Mouse (Mus musculus) liver, embryonic 14.5 days (tissue): Measurements from ENCODE around the gene Troap. TPM values are rescaled to one million over a fixed set of nuclear protein-coding genes. Genes with fewer than 3 reads are reported as not detected.

ENCODE experiments used
- ATAC-seq: fragments of 200-750 bp; cut with Nextera tagmentation; 2 replicates; pipeline ENCODE4 v1.8.0; 2017; ENCODE audit warnings: moderate number of reproducible peaks, mild to moderate bottlenecking, moderate library complexity; ENCODE audit not compliant: insufficient read depth
- DNase-seq, 3 experiments: peaks; one replicate each; pipeline ENCODE4 v3.0.0-alpha.2; 2012 to 2013; ENCODE audit warnings: low read depth in 3 of 3, low spot score in 3 of 3
- H3K27ac ChIP-seq: fragments of 300-500 bp; sonication (generic); 2 replicates; pipeline ENCODE4 v1.5.1; 2014; ENCODE audit warnings: moderate library complexity, mild to moderate bottlenecking, control low read depth, inconsistent platforms
- H3K27me3 ChIP-seq: fragments of 300-500 bp; sonication (generic); 2 replicates; pipeline ENCODE4 v1.6.1; 2014; ENCODE audit warnings: mild to moderate bottlenecking, low read length, moderate library complexity; ENCODE audit not compliant: control insufficient read depth, insufficient read depth
- H3K36me3 ChIP-seq: fragments of 300-500 bp; sonication (generic); replicated peaks from 2 replicates; pipeline ENCODE4 v1.6.1; 2014; ENCODE audit warnings: low read depth; ENCODE audit not compliant: control insufficient read depth, insufficient read depth
- H3K4me1 ChIP-seq, 2 experiments: fragments of 200-500 bp in 1 of 2; fragments of 300-500 bp in 1 of 2; sonication (generic) in 1 of 2; replicated peaks; 2 replicates each; pipeline ENCODE4 v1.6.1; 2012 to 2014; ENCODE audit warnings: antibody characterized with exemption in 1 of 2, inconsistent platforms in 1 of 2, low read length in 1 of 2; ENCODE audit not compliant: control insufficient read depth in 2 of 2, insufficient read depth in 2 of 2
- H3K4me2 ChIP-seq: fragments of 300-500 bp; sonication (generic); 2 replicates; pipeline ENCODE4 v1.6.1; 2014; ENCODE audit warnings: low read depth, mild to moderate bottlenecking, control low read depth, moderate library complexity
- H3K4me3 ChIP-seq, 2 experiments: fragments of 200-500 bp in 1 of 2; fragments of 300-500 bp in 1 of 2; sonication (generic) in 1 of 2; 2 replicates each; pipeline ENCODE4 v1.5.1; 2012 to 2014; ENCODE audit warnings: low read depth in 2 of 2, low read length in 2 of 2, mild to moderate bottlenecking in 2 of 2, control low read depth in 1 of 2, inconsistent platforms in 1 of 2, moderate library complexity in 1 of 2; ENCODE audit not compliant: insufficient read depth in 1 of 2
- H3K9ac ChIP-seq: fragments of 300-500 bp; sonication (generic); replicated peaks from 2 replicates; pipeline ENCODE4 v1.6.1; 2014; ENCODE audit warnings: mild to moderate bottlenecking, control low read depth, moderate library complexity
- H3K9me3 ChIP-seq: fragments of 300-500 bp; sonication (generic); 2 replicates; pipeline ENCODE4 v1.6.1; 2016; ENCODE audit warnings: low read length, mixed read lengths; ENCODE audit not compliant: control insufficient read depth
- CTCF ChIP-seq: IDR thresholded peaks from 2 replicates; pipeline ENCODE4 v1.5.1; 2016; ENCODE audit warnings: antibody characterized with exemption, low read depth, control low read depth
- EP300 ChIP-seq: IDR thresholded peaks from 2 replicates; pipeline ENCODE4 v1.6.1; 2016; ENCODE audit warnings: antibody characterized with exemption, low read depth
- WGBS: fragments of 180-500 bp; shearing (Covaris S2); extraction: QIAGEN DNeasy Blood & Tissue Kit; methylation state at CpG from one replicate; pipeline ENCODE4 v1.1.7; 2014; ENCODE audit not compliant: insufficient replicate concordance; 5-methylcytosine and 5-hydroxymethylcytosine counted together
- polyA plus RNA-seq, 2 experiments: library from polyadenylated mRNA; depleted of rRNA in 1 of 2; stranded (reverse) in 1 of 2; unstranded in 1 of 2; fragments of >200 nt; fragmentation: Nextera tagmentation in 1 of 2; extraction: Ambion mirVana in 1 of 2; gene quantifications; 2 replicates each; pipeline versions ENCODE4 v1.2.1 to v1.2.3; 2012 to 2014

Gene Troap
- polyA plus RNA-seq, 2 experiments, result 11.1 to 15.7 TPM

DNA sequence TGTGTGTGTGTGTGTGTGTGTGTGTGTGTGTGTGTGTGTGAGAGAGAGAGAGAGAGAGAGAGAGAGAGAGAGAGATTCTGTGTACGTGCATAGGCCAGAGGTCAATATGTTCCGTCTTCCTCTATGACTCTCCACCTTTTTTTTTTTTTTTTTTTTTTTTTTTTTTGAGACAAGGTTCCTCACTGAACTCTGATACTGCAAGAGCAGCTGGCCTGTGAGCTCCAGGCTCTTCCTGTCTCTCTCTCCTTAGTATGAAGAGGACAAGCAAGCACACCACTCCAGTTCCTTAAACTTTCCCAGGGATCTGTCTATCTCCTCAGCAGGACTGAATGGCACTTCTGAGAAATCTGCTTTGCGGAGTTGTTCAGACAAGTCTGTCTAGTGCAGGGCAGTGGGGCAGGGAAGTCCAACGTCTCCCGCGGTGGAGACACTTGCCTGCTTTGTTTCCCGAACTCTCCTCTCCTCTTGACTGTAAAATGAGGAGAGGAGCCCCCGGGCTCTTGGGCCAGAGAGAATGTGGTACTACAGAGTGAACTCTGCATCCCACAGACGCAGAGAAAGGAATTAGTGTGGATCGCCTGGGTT is 45.4 kb upstream of the Troap start:
- no peak for DNase-seq
- Histone ChIP-seq H3K36me3 (peaks cover 21% of the 10 kb centered on the region), H3K27me3 (no peaks in the 10 kb centered on the region), H3K4me3 (peak overlapping the region; percentile 68 to 71), H3K4me1 (peaks cover 24 to 28% of the 10 kb centered on the region in 2 experiments), H3K9me3 (no peaks in the 10 kb centered on the region), H3K9ac (peak overlapping the region; percentile 79), H3K4me2 (peak overlapping the region; percentile 99), H3K27ac (peak overlapping the region; percentile 75)
- TF ChIP-seq CTCF (no peak), EP300 (no peak)
- WGBS, result 3% methylated on average over 10 of the region's 10 CpGs
- no peak for ATAC-seq

DNA sequence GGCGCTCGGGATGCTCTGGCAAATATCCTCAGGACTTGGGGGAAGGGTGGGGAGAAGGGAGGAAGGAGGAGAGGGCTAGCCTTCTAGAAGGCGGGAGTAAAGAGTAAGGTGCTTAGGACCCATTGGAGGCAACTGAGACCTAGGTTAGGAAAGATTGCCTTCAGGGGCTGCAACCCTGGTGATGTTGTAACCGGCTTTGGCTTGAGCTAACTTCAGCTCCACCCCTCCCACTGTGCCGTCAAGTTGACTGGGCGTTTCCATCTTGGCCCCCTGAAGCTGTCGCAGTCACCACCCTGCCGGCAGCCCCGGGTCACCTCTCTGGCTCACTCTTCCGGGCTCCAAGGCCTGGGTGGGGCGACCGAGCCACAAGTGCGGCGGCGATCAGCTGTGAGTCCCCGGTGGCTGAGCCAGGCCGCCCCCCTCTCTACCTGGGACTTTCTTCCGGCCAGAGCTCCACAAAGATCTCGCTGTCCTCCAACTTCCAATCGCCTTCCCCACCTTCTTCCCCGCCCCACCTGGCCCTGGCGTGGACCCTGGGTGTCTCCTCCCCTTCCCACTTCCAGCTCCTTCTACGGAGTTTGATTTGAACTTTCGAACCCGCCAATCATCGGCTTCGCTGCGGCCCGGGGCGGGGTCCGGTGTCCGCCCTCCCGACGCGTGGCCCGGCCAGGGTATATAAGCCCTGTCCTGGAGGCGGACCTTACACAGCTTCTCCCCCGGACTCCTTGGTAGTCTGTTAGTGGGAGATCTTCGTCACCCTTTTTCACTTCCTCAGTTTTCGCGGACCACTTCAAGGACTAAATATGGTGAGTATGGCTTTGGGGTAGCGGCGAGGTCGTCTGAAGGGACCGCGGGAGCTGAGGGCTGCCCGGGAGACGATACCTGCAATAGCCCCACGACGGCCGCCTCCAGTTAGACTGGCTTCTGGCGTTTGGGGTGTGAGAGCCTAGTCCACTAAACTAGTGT is 44.5 kb upstream of the Troap start, which contains the start of gene Tuba1c:
Tuba1c (plus strand) TSS at position 273 of the 966 bp plus-strand sequence.
- DNase-seq (peak; percentile 93 to 94 (median 94)), ATAC-seq (peak; percentile 90)
- under 1% methylated on average over 52 of the region's 52 CpGs for whole genome bisulfite sequencing
- Histone ChIP-seq H3K4me3 (peak within 1 kb of the TSS; percentile 71 to 89), H3K9ac (peak within 1 kb of the TSS; percentile 86), H3K4me1 (peaks cover 24 to 28% of the 10 kb centered on the region in 2 experiments), H3K36me3 (peaks cover 27% of the 10 kb centered on the region), H3K27me3 (no peaks in the 10 kb centered on the region), H3K9me3 (no peaks in the 10 kb centered on the region), H3K27ac (peak within 1 kb of the TSS; percentile 90), H3K4me2 (peak within 1 kb of the TSS; percentile 99)
- TF ChIP-seq CTCF, result peak; percentile 32
- TF ChIP-seq EP300, result no peak; the same call in none of the 2 replicates

DNA sequence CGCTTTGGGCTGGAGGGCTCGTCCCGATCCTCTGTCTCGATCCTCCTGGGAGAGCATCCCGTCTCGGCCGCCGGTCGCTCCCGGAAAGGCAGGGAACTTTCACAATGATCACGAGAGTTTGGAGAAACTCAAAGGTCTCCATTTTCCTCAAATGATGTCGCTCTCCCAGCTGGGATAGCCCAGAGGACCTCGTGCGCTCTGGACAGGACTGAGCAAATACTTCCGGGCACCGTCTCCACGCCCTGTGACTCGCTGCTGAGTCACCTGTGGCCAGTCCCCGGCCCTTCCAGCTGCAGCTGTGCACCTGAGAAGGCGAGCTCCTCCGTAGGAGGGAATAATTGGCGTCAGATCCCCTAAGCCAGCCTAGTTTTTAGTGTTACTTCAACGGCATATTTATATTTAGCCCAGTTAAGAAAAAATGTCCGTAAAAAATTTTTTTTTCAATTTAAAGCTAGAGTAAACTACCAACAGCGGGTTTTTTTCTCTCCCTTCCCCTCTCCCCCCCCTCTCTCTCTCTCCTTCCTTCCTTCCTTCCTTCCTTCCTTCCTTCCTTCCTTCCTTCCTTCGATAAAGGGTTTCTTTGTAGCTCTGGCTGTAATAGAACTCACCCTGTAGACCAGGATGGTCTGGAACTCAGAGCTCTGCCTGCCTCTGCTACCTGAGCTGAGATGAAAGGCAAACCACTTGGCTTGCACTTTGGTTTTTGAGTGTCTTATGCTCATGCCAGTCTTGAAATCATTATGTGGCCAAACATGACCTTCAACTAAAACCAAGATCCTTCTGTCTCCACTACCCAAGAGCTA is 43.6 kb upstream of the Troap start:
- H3K4me2 ChIP-seq, result peak overlapping the region; percentile 99
- peaks cover 36% of the 10 kb centered on the region for H3K36me3 ChIP-seq
- H3K27me3 ChIP-seq, result no peaks in the 10 kb centered on the region
- peak overlapping the region; percentile 86 for H3K9ac ChIP-seq
- DNase-seq, result peak in 2 of 3 experiments; percentile 57 to 65
- H3K4me3 ChIP-seq, result peak overlapping the region; percentile 71 to 89
- no peak for TF ChIP-seq CTCF
- no peak for TF ChIP-seq EP300
- WGBS, result under 1% methylated on average over 26 of the region's 26 CpGs
- H3K27ac ChIP-seq, result peak overlapping the region; percentile 90
- peaks cover 24 to 28% of the 10 kb centered on the region in 2 experiments for H3K4me1 ChIP-seq
- H3K9me3 ChIP-seq, result no peaks in the 10 kb centered on the region
- ATAC-seq, result peak; percentile 73

DNA sequence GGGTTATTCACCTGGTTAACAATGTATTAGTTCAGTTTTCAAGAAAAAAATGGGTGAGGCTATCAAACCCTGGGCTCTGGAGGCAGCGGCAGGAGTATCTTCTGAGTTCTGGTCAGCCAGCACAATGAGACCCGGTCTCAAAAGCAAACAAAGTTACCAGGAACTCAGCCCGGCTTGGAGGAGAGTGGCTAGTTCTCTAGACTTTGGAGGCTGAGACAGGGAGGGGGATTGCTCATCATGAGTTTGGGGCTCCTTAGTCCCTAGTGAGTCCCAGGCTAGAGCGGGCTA is 43.0 kb upstream of the Troap start:
- Histone ChIP-seq H3K9me3 (no peaks in the 10 kb centered on the region), H3K27ac (peak overlapping the region; percentile 90), H3K4me2 (peak overlapping the region; percentile 99), H3K9ac (peak overlapping the region; percentile 86), H3K4me1 (peaks cover 24 to 28% of the 10 kb centered on the region in 2 experiments), H3K4me3 (peak overlapping the region; percentile 71 to 89), H3K27me3 (no peaks in the 10 kb centered on the region), H3K36me3 (peaks cover 41% of the 10 kb centered on the region)
- ATAC-seq (no peak), DNase-seq (no peak)
- 22% methylated on average over 4 of the region's 4 CpGs for WGBS
- TF ChIP-seq CTCF, result no peak
- no peak for TF ChIP-seq EP300
